Mouse (Mus musculus): ENCODE data around the gene Ppp2ca.

GRCm38 (mm10) chr11:52168461-52168860 is 70.0 kb downstream of the Ppp2ca start:
- TF ChIP-seq EP300 (IDR thresholded peaks at IDR 0.05) (no peak), CTCF (IDR thresholded peaks at IDR 0.05) (no peak)
